Mouse (Mus musculus): ENCODE results near the gene Hyal3. TPM values are rescaled to one million over a fixed set of nuclear protein-coding genes. Genes with fewer than 3 reads are reported as not detected.
"Not testable (repeated sequence)": the region's sequence is repeated elsewhere in the genome, so short reads cannot be mapped to it uniquely, and the experiment has no call there.

Gene Hyal3
- polyA plus RNA-seq, 1 experiment from 2014 or later, result 1.2 TPM

- ATAC-seq (ENCODE audit: low FRiP score), result no peak
- Histone ChIP-seq H3K4me1 (peaks cover 39% of the 10 kb centered on the region), H3K9me3 (replicated peaks) (no peaks in the 10 kb centered on the region), H3K27me3 (peaks cover 48% of the 10 kb centered on the region), H3K4me3 (no peak overlapping the region; the same call in 1 of the 2 replicates), H3K36me3 (peaks cover 9% of the 10 kb centered on the region), H3K27ac (no peak overlapping the region), H3K4me2 (replicated peaks) (0 out of 2 replicates have a peak overlapping the region, but pooled peaks have one; percentile 62), H3K9ac (no peak overlapping the region)
- 80% methylated on average over 5 of the region's 5 CpGs for WGBS
Measured at GRCm38 (mm10) chr9:107552690-107553393, 27.8 kb upstream of the Hyal3 start.

GRCm38 (mm10) chr9:107553541-107554318, 26.9 kb upstream of the Hyal3 start:
- Histone ChIP-seq H3K4me3 (peak overlapping the region; percentile 66), H3K27ac (peak overlapping the region; percentile 82), H3K9ac (peak overlapping the region; percentile 65), H3K4me2 (replicated peaks) (peak overlapping the region; percentile 93), H3K36me3 (peaks cover 18% of the 10 kb centered on the region), H3K4me1 (peaks cover 39% of the 10 kb centered on the region), H3K27me3 (peaks cover 43% of the 10 kb centered on the region), H3K9me3 (replicated peaks) (no peaks in the 10 kb centered on the region)
- peak; percentile 80 for ATAC-seq (ENCODE audit: low FRiP score)
- 7% methylated on average over 37 of the region's 37 CpGs for WGBS

DNA sequence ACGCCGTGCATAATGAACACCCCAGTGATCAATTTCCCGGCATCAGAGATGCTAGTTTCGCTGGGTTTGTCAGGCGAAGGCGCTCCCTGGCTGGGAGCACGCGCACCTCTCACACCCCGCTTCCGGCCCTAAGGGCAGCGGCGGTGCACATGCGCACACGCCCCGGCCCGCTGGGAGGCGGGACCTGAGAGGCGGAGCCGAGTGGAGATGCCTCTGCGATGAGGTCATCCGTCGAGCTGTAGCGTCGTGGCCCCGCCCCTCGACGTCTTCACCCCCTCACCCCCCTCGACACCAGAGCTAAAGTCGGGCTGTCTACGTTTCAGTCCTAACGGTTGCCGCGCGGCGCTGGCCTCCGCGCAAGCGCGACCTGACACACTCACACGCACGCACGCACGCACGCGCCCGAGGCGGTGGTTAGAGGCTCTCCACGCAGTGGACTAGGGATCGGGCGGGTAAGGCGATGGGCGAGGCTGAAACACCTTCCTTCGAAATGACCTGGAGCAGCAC, 26.2 kb upstream of the Hyal3 start:
- H3K4me1 ChIP-seq, result peaks cover 39% of the 10 kb centered on the region
- ATAC-seq (ENCODE audit: low FRiP score), result peak; percentile 94
- WGBS, result under 1% methylated on average over 53 of the region's 53 CpGs
- peak overlapping the region; percentile 82 for H3K27ac ChIP-seq
- peaks cover 24% of the 10 kb centered on the region for H3K36me3 ChIP-seq
- peak overlapping the region; percentile 82 for H3K9ac ChIP-seq
- H3K4me2 ChIP-seq (replicated peaks), result peak overlapping the region; percentile 93
- H3K9me3 ChIP-seq (replicated peaks), result no peaks in the 10 kb centered on the region
- peaks cover 37% of the 10 kb centered on the region for H3K27me3 ChIP-seq
- peak overlapping the region; percentile 66 for H3K4me3 ChIP-seq

GRCm38 (mm10) chr9:107555031-107555457, 25.6 kb upstream of the Hyal3 start:
- Histone ChIP-seq H3K4me3 (peak overlapping the region; percentile 66), H3K27me3 (peaks cover 31% of the 10 kb centered on the region), H3K27ac (peak overlapping the region; percentile 82), H3K36me3 (peaks cover 31% of the 10 kb centered on the region), H3K4me1 (peaks cover 39% of the 10 kb centered on the region), H3K9me3 (replicated peaks) (no peaks in the 10 kb centered on the region), H3K9ac (peak overlapping the region; percentile 82), H3K4me2 (replicated peaks) (peak overlapping the region; percentile 93)
- under 1% methylated on average over 23 of the region's 23 CpGs for WGBS
- ATAC-seq (ENCODE audit: low FRiP score), result peak; percentile 35

DNA sequence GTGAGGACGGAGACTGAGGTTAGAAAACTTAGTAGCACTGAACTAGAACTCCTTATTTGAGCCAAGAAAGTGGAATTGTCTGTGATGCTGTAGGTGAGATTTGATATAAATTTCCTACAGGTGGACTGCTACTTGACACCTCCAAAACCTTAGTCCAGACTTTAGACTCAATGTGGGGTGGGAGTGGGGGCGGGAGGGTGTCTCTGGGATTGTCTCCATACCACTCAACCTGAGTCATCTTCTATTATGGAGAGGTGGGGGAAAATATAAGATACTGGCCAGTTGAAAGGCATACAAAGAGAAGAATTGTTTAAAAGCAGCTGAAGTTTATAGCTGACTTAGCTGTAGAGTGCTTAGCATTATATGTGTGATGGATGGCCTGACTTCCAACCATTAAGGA, 24.9 kb upstream of the Hyal3 start:
- 47% methylated on average over 2 of the region's 2 CpGs for WGBS
- ATAC-seq (ENCODE audit: low FRiP score), result no peak
- Histone ChIP-seq H3K4me3 (peak overlapping the region; percentile 66), H3K9me3 (replicated peaks) (no peaks in the 10 kb centered on the region), H3K4me1 (peaks cover 38% of the 10 kb centered on the region), H3K27ac (no peak overlapping the region), H3K36me3 (peaks cover 38% of the 10 kb centered on the region), H3K9ac (peak overlapping the region; percentile 82), H3K27me3 (peaks cover 24% of the 10 kb centered on the region), H3K4me2 (replicated peaks) (peak overlapping the region; percentile 93)

DNA sequence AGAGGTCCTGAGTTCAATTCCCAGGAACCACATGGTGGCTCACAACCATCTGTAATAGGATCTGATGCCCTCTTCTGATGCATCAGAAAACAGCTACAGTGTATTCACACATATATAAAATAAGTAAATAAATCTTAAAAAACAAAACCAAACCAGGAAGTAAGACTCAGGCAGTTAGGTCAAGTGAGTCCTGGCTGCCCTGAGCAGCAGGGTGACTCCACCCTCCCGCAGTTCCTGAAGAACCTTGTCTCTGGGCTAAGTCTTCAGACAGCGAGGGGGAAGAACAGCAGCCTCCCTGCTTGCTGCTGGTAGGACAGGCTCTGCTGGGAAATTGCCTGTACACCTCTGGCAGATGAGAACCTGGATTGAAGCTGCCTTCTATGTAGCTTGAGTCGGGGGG, 24.3 kb upstream of the Hyal3 start:
- 78% methylated on average over 3 of the region's 3 CpGs for WGBS
- H3K4me3 ChIP-seq, result peak overlapping the region; percentile 66; the same call in 1 of the 2 replicates
- peak overlapping the region; percentile 93 for H3K4me2 ChIP-seq (replicated peaks)

GRCm38 (mm10) chr9:107563029-107563581, 17.5 kb upstream of the Hyal3 start, which contains the start of gene Tusc2:
Gene Tusc2, plus strand, starts transcription at chr9:107563255.
- peak; percentile 93 for ATAC-seq (ENCODE audit: low FRiP score)
- peak within 1 kb of the TSS; percentile 60 for H3K27ac ChIP-seq
- H3K4me3 ChIP-seq, result peak within 1 kb of the TSS; percentile 84
- peaks cover 26% of the 10 kb centered on the region for H3K4me1 ChIP-seq
- H3K9ac ChIP-seq, result peak within 1 kb of the TSS; percentile 87
- peak within 1 kb of the TSS; percentile 84 for H3K4me2 ChIP-seq (replicated peaks)
- no peaks in the 10 kb centered on the region for H3K27me3 ChIP-seq
- peaks cover 56% of the 10 kb centered on the region for H3K36me3 ChIP-seq
- no peaks in the 10 kb centered on the region for H3K9me3 ChIP-seq (replicated peaks)
- WGBS, result 1% methylated on average over 43 of the region's 46 CpGs

More for the DNA sequence above, 24.3 kb upstream of the Hyal3 start:
- Histone ChIP-seq H3K4me1 (peaks cover 32% of the 10 kb centered on the region), H3K9me3 (replicated peaks) (no peaks in the 10 kb centered on the region), H3K27me3 (peaks cover 18% of the 10 kb centered on the region), H3K36me3 (peaks cover 44% of the 10 kb centered on the region), H3K9ac (no peak overlapping the region), H3K27ac (no peak overlapping the region)
- ATAC-seq (ENCODE audit: low FRiP score), result no peak

DNA sequence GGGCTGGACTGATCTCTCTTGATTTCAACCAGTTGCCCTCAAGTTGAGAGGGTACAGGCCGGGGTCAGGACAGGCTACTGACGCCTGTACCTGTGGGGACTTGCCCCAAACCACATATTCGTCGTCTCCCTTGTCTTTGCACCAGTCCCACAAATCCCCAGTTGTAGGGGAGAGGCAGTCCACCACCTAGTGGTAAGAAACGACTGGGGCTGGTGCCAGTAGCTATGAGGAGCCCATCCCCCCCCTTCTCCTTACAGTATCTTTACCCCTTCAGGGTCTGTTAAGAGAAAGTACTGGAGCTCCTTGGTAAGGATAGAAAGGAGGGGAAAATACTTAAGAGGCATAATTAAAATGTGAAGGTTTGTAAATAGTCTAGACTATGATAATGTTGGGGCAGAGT, 15.1 kb upstream of the Hyal3 start:
- ATAC-seq (ENCODE audit: low FRiP score); H3K9ac ChIP-seq; H3K27ac ChIP-seq; H3K9me3 ChIP-seq (replicated peaks); H3K27me3 ChIP-seq; H3K4me3 ChIP-seq: not testable (repeated sequence)
- 54% methylated on average over 5 of the region's 5 CpGs for WGBS
- peaks cover 34% of the 10 kb centered on the region for H3K36me3 ChIP-seq
- H3K4me1 ChIP-seq, result peaks cover 36% of the 10 kb centered on the region
- 0 out of 2 replicates have a peak overlapping the region, but pooled peaks have one; percentile 0 for H3K4me2 ChIP-seq (replicated peaks)

- H3K4me2 ChIP-seq (replicated peaks), result no peak overlapping the region
- ATAC-seq (ENCODE audit: low FRiP score), result no peak
- H3K27ac ChIP-seq, result no peak overlapping the region
- H3K27me3 ChIP-seq, result no peaks in the 10 kb centered on the region
- peaks cover 42% of the 10 kb centered on the region for H3K4me1 ChIP-seq
- no peak overlapping the region for H3K9ac ChIP-seq
- no peaks in the 10 kb centered on the region for H3K9me3 ChIP-seq (replicated peaks)
- 62% methylated on average over 15 of the region's 15 CpGs for WGBS
- H3K4me3 ChIP-seq, result no peak overlapping the region
- H3K36me3 ChIP-seq, result peaks cover 34% of the 10 kb centered on the region
Measured at GRCm38 (mm10) chr9:107566041-107566709, 14.4 kb upstream of the Hyal3 start.

DNA sequence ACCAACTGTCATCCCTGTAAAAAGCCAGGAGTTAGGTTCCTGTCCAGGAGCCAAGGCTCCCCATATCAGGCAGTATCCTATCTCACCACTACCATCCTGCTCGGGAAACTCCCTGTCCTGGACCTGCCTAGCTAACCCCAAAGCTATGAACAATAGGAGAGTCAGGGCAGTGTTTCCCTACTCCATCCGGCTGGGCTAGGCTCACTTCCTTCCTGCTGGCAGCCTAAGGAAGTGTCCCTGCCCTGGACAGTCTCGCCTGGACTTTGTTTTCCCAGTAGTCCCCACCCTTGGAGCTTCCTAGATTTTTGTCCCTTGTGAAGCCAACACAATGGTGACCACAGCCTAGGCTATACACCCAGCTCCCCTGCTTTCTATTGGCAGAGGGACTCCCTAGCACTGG, 13.8 kb upstream of the Hyal3 start:
- Histone ChIP-seq H3K4me2 (replicated peaks) (no peak overlapping the region), H3K9me3 (replicated peaks) (no peaks in the 10 kb centered on the region), H3K9ac (no peak overlapping the region), H3K27ac (no peak overlapping the region), H3K4me1 (peaks cover 49% of the 10 kb centered on the region), H3K4me3 (no peak overlapping the region), H3K36me3 (peaks cover 34% of the 10 kb centered on the region), H3K27me3 (no peaks in the 10 kb centered on the region)
- ATAC-seq (ENCODE audit: low FRiP score), result no peak
- WGBS, result 77% methylated on average over 3 of the region's 3 CpGs

DNA sequence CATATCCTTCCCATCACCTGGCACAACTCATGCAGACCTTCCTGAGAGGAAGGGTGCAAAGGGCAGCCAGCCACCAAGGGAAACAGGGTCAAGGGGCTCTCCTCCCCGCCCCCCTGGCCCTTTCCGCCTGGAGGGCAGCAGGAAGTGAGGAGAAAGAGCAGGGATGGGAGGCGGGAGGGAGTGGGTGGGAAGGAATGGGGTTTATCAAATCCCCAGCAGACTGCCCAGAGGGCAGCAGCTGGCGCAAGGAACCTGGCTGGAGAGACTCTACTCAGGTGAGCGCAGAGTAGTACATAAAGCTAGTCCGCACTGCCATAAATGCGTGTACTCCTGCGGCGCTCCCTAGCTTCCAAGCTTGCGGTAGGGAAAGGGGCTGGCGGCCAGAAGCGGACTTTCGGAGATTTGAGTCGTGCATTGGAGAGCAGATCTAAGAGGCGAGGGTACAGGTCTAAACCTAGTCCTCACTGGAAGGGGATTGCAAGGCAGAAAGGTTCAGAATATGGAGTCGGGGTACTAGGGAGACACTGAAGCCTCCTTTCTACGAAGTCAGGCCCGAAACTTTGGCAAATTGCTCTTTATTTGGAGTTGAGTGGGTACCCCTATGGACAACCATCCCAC, 12.8 kb upstream of the Hyal3 start, which contains the start of gene Hyal2:
Gene Hyal2 (plus strand): TSS at position 244 of the 618 bp plus-strand sequence.
- Histone ChIP-seq H3K4me2 (replicated peaks) (peak within 1 kb of the TSS; percentile 93), H3K9me3 (replicated peaks) (no peaks in the 10 kb centered on the region), H3K36me3 (peaks cover 39% of the 10 kb centered on the region), H3K4me3 (peak within 1 kb of the TSS; percentile 81), H3K4me1 (peaks cover 53% of the 10 kb centered on the region), H3K9ac (peak within 1 kb of the TSS; percentile 95), H3K27ac (peak within 1 kb of the TSS; percentile 87), H3K27me3 (no peaks in the 10 kb centered on the region)
- 5% methylated on average over 18 of the region's 18 CpGs for WGBS
- ATAC-seq (ENCODE audit: low FRiP score), result no peak

Measured in hindbrain, embryonic 12.5 days (tissue).